Comparison of ENCODE assay signal across 8 mouse cellular contexts in genomic region chr8:117569409-117569808, GRCm38 (mm10).
DNase-seq lines count a peak whose midpoint lies in the region; ATAC-seq lines count a peak whose summit lies in the region.

No protein-coding gene starts in this region.

- H3K4me1 ChIP-seq in intestine, embryonic 14.5 days (replicated peaks; ENCODE audit: control insufficient read depth, insufficient read depth, low read length): no peaks in the 10 kb centered on the region
- H3K4me1 ChIP-seq in intestine, embryonic 15.5 days (replicated peaks): no peaks in the 10 kb centered on the region

- intact Hi-C loops in heart, postnatal 36 days (cut with DNase I): loop anchor here (1.0 to 5.0 kb wide), 4 partner anchors 72 to 463 kb away; partner anchors contain the start of gene Plcg2

- H3K27ac ChIP-seq in intestine, embryonic 14.5 days (ENCODE audit: low read depth): no peak overlapping the region
- H3K27ac ChIP-seq in intestine, embryonic 15.5 days: no peak overlapping the region

- no peak overlapping the region for H3K4me2 ChIP-seq in intestine, embryonic 14.5 days (ENCODE audit: low read length)
- no peak overlapping the region for H3K4me2 ChIP-seq in intestine, embryonic 15.5 days (replicated peaks)

- no peak overlapping the region for H3K9ac ChIP-seq in intestine, embryonic 14.5 days (ENCODE audit: low read length)
- no peak overlapping the region for H3K9ac ChIP-seq in intestine, embryonic 15.5 days

- WGBS in intestine, embryonic 14.5 days: 31% methylated on average over 5 of the region's 5 CpGs
- WGBS in intestine, embryonic 15.5 days: 25% methylated on average over 5 of the region's 5 CpGs

- H3K27me3 ChIP-seq in intestine, embryonic 14.5 days (replicated peaks; ENCODE audit: control insufficient read depth, insufficient read depth, low read length): no peaks in the 10 kb centered on the region
- H3K27me3 ChIP-seq in intestine, embryonic 15.5 days (replicated peaks): no peaks in the 10 kb centered on the region

- peak; percentile 92 for DNase-seq in intestine, embryonic 14.5 days (ENCODE audit: low spot score)
- peak; percentile 61 for DNase-seq in adipocyte (ENCODE audit: low spot score)
- DNase-seq in heart, postnatal 36 days: peak; percentile 71 to 80
- peak; percentile 10 to 67 for DNase-seq in left cerebral cortex, adult 8-10 months (ENCODE audit: low spot score in 2 of 2)
- DNase-seq in naive thymus-derived CD4-positive, alpha-beta T cell, adult 2 months (ENCODE audit: low read depth): peak; percentile 59
- peak; percentile 26 to 50 for DNase-seq in thymus, postnatal 36 days

- H3K4me3 ChIP-seq in intestine, embryonic 14.5 days (ENCODE audit: low read depth, low read length): no peak overlapping the region
- H3K4me3 ChIP-seq in intestine, embryonic 15.5 days (replicated peaks): no peak overlapping the region

- no peaks in the 10 kb centered on the region for H3K36me3 ChIP-seq in intestine, embryonic 14.5 days (ENCODE audit: control insufficient read depth, insufficient read depth, low read length)
- H3K36me3 ChIP-seq in intestine, embryonic 15.5 days: no peaks in the 10 kb centered on the region

- ATAC-seq in intestine, embryonic 14.5 days (replicated peaks; ENCODE audit: low FRiP score, low TSS enrichment, low read depth): no peak; the same call in 1 of the 2 replicates
- no peak; the same call in 1 of the 2 replicates for ATAC-seq in intestine, embryonic 15.5 days
- ATAC-seq in common myeloid progenitor, adult 5-6 weeks (replicated peaks; ENCODE audit: low read depth, poor library complexity, severe bottlenecking): peak; percentile 76; the same call in 1 of the 2 replicates

- no peaks in the 10 kb centered on the region for H3K9me3 ChIP-seq in intestine, embryonic 14.5 days (ENCODE audit: control insufficient read depth, low read length)
- no peaks in the 10 kb centered on the region for H3K9me3 ChIP-seq in intestine, embryonic 15.5 days

Comparison
In these comparisons a context has a peak if more than half of its experiments do, and no peak if none do; other contexts are left out.
1. DNase-seq: peak in every context shown above with its lines; median percentile 92 in intestine, embryonic 14.5 days; 76 in heart, postnatal 36 days; 61 in adipocyte; 59 in naive thymus-derived CD4-positive, alpha-beta T cell, adult 2 months; 38 in left cerebral cortex, adult 8-10 months; 38 in thymus, postnatal 36 days.